Mouse (Mus musculus) limb, embryonic 15.5 days (tissue): Measurements from ENCODE around the gene Rorb. TPM values are rescaled to one million over a fixed set of nuclear protein-coding genes. Genes with fewer than 3 reads are reported as not detected.

Experiments used
- ATAC-seq: fragments of 200-750 bp; cut with Nextera tagmentation; 2 replicates; pipeline ENCODE4 v1.8.0; 2017; ENCODE audit warnings: low read depth, moderate TSS enrichment; ENCODE audit not compliant: insufficient number of reproducible peaks, low FRiP score, low TSS enrichment
- H3K27ac ChIP-seq: fragments of 300-500 bp; sonication (generic); 2 replicates; pipeline ENCODE4 v1.5.1; 2015; ENCODE audit warnings: moderate library complexity, mild to moderate bottlenecking, inconsistent platforms
- H3K27me3 ChIP-seq: fragments of 300-500 bp; sonication (generic); 2 replicates; pipeline ENCODE4 v1.6.1; 2015; ENCODE audit warnings: inconsistent platforms
- H3K36me3 ChIP-seq: fragments of 300-500 bp; sonication (generic); 2 replicates; pipeline ENCODE4 v1.6.1; 2015; ENCODE audit warnings: inconsistent platforms
- H3K4me1 ChIP-seq: fragments of 300-500 bp; sonication (generic); 2 replicates; pipeline ENCODE4 v1.6.1; 2015; ENCODE audit warnings: inconsistent platforms
- H3K4me2 ChIP-seq: fragments of 300-500 bp; sonication (generic); 2 replicates; pipeline ENCODE4 v1.6.1; 2015; ENCODE audit warnings: mild to moderate bottlenecking, inconsistent platforms
- H3K4me3 ChIP-seq: fragments of 300-500 bp; sonication (generic); 2 replicates; pipeline ENCODE4 v1.5.1; 2015; ENCODE audit warnings: mild to moderate bottlenecking, inconsistent platforms
- H3K9ac ChIP-seq: fragments of 300-500 bp; sonication (generic); 2 replicates; pipeline ENCODE4 v1.6.1; 2015; ENCODE audit warnings: inconsistent platforms
- H3K9me3 ChIP-seq: fragments of 300-500 bp; sonication (generic); 2 replicates; pipeline ENCODE4 v1.6.1; 2016; ENCODE audit warnings: inconsistent platforms
- WGBS: fragments of 180-500 bp; shearing (Covaris S2); methylation state at CpG from one replicate; pipeline ENCODE4 v1.1.7; 2015; 5-methylcytosine and 5-hydroxymethylcytosine counted together
- polyA plus RNA-seq: library from polyadenylated mRNA; unstranded; fragments of >200 nt; fragmentation: Nextera tagmentation; extraction: Ambion mirVana; gene quantifications from 2 replicates; pipeline ENCODE4 v1.2.1, GENCODE M21; 2015

The Rorb gene
- polyA plus RNA-seq, 1 experiment from 2014 or later = 0.33 TPM

DNA sequence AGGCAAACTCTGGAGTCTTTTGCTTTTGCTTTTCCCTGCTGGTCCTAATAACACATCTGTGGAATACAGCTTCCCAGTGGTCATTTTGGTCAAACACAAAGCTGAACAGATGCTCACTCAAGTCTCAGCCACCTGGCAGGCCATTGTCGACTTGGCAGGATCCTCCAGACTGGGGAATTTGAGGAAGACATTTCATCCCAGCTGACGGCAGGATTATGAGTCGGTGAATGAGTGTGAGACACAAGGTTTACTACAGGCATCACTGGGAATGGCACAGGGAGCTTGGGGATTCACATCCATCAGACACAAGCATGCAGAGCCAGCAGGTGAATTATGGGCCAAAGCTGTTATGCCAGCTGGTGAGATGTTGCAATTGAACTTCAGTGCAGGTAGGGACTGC, 201.4 kb downstream of the Rorb start:
- no peak for ATAC-seq
- WGBS = 68% methylated on average over 3 of the region's 3 CpGs
- H3K36me3 ChIP-seq = no peaks in the 10 kb centered on the region
- H3K4me3 ChIP-seq = no peak overlapping the region
- no peaks in the 10 kb centered on the region for H3K27me3 ChIP-seq
- no peak overlapping the region for H3K27ac ChIP-seq
- no peaks in the 10 kb centered on the region for H3K4me1 ChIP-seq
- no peak overlapping the region for H3K4me2 ChIP-seq
- no peaks in the 10 kb centered on the region for H3K9me3 ChIP-seq
- H3K9ac ChIP-seq = no peak overlapping the region

DNA sequence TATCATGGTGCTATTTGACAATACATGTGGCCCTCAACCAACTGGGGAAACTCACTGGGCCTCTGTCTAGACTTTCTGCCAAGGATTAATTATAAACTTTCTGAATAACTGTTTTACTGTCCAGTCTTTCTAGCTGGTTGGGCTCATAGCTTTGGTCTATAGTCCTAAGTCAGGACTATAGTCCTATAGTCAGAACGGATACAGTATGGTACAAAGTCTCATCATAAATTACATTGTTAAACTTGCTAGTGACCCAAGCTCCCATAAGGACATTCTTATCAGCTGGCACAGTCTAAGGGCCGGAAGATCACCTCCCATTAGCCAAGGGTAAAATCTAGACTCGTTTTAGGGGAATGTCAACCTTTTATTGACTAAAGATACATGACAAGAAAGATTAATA, 205.5 kb downstream of the Rorb start:
- no peak for ATAC-seq
- Histone ChIP-seq H3K36me3 (no peaks in the 10 kb centered on the region), H3K9ac (no peak overlapping the region), H3K27me3 (no peaks in the 10 kb centered on the region), H3K27ac (no peak overlapping the region), H3K4me3 (no peak overlapping the region), H3K4me2 (no peak overlapping the region), H3K9me3 (no peaks in the 10 kb centered on the region), H3K4me1 (peaks cover 7% of the 10 kb centered on the region; the same call in 1 of the 2 replicates)
- WGBS = 62% methylated on average over 3 of the region's 3 CpGs

DNA sequence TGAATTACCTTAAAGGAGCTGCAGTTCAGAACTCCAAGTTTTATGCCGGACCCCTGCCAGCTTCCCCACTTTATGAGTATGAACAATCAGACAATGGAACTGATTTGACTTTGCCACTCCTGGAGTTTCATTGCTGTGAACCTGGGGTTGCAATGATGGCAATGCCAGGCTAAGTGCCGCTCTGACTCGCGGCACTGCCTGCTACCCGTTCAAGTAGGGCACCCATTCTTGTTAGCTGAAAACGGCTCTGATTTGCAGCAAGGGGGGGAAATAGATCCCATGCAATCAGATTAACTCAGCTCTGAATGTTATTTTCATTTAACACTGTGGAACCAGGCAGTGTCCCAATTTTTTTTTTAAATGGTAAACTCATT, 208.3 kb downstream of the Rorb start:
- H3K27ac ChIP-seq = no peak overlapping the region
- H3K9ac ChIP-seq = no peak overlapping the region
- WGBS = 30% methylated on average over 6 of the region's 6 CpGs
- peaks cover 7% of the 10 kb centered on the region; the same call in 1 of the 2 replicates for H3K4me1 ChIP-seq
- H3K36me3 ChIP-seq = no peaks in the 10 kb centered on the region
- H3K27me3 ChIP-seq = no peaks in the 10 kb centered on the region
- H3K4me3 ChIP-seq = no peak overlapping the region
- peak overlapping the region; percentile 13; the same call in 1 of the 2 replicates for H3K4me2 ChIP-seq
- H3K9me3 ChIP-seq = no peaks in the 10 kb centered on the region
- ATAC-seq = no peak

- WGBS = 30% methylated on average over 15 of the region's 15 CpGs
Observed at GRCm38 (mm10) chr19:18902041-18902693, 208.8 kb downstream of the Rorb start.

DNA sequence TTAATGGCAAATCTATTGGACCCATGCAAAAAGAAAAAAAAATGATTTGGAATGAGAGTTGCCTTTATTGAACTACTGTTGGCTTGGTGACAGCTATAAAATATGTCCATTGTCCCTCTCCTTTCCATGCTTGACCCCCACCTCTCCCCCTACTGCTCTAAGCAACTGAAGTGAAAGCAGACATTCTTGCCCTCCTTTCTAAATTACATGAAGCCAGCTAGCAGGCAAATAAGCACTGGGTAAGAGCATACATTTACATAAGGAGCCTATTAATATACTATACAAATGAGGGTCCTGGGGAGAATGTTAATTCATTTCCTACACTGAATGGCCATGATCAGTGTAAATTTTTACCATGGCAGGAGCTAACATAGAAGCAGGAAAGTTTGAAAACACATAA, 212.8 kb downstream of the Rorb start:
- Histone ChIP-seq H3K4me1 (peaks cover 7% of the 10 kb centered on the region; the same call in 1 of the 2 replicates), H3K4me3 (no peak overlapping the region), H3K27me3 (no peaks in the 10 kb centered on the region), H3K27ac (no peak overlapping the region), H3K9me3 (no peaks in the 10 kb centered on the region), H3K9ac (no peak overlapping the region), H3K4me2 (no peak overlapping the region), H3K36me3 (no peaks in the 10 kb centered on the region)
- ATAC-seq = no peak

More at GRCm38 (mm10) chr19:18902041-18902693, 208.8 kb downstream of the Rorb start:
- Histone ChIP-seq H3K4me1 (peaks cover 7% of the 10 kb centered on the region; the same call in 1 of the 2 replicates), H3K27me3 (no peaks in the 10 kb centered on the region), H3K27ac (no peak overlapping the region), H3K4me3 (no peak overlapping the region), H3K9ac (no peak overlapping the region), H3K4me2 (peak overlapping the region; percentile 13; the same call in 1 of the 2 replicates), H3K9me3 (no peaks in the 10 kb centered on the region), H3K36me3 (no peaks in the 10 kb centered on the region)
- no peak for ATAC-seq

DNA sequence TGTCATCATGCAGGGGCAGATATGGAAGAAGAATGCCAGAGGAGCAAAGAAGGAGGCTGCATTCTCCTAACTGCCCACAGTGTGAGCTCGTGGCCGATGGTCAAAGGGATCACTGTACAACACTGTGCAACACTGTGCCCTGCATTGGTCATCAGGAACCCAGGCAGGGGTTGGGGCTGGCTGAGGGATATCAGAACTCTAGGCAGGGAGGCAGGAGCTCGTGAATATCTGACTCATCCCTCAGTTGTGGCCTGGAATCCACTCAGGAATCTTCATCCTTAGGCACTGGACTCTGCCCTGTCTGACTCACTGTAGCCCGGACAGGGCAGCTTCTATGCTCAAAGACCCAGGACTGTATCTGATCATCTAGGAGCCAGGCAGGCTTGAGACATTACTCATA, 220.8 kb downstream of the Rorb start:
- H3K36me3 ChIP-seq = no peaks in the 10 kb centered on the region
- 77% methylated on average over 4 of the region's 4 CpGs for WGBS

GRCm38 (mm10) chr19:18889632-18890031, 221.4 kb downstream of the Rorb start:
- H3K4me3 ChIP-seq = no peak overlapping the region
- peaks cover 4% of the 10 kb centered on the region; the same call in 1 of the 2 replicates for H3K4me1 ChIP-seq
- H3K27me3 ChIP-seq = no peaks in the 10 kb centered on the region
- H3K4me2 ChIP-seq = peak overlapping the region; percentile 35
- no peaks in the 10 kb centered on the region for H3K36me3 ChIP-seq
- no peak for ATAC-seq
- H3K9me3 ChIP-seq = no peaks in the 10 kb centered on the region
- WGBS = 95% methylated on average over 1 of the region's 1 CpGs
- H3K9ac ChIP-seq = no peak overlapping the region
- H3K27ac ChIP-seq = no peak overlapping the region

More for the DNA sequence above, 220.8 kb downstream of the Rorb start:
- no peak for ATAC-seq
- H3K27ac ChIP-seq = no peak overlapping the region
- H3K4me3 ChIP-seq = no peak overlapping the region
- no peaks in the 10 kb centered on the region for H3K27me3 ChIP-seq
- peaks cover 4% of the 10 kb centered on the region; the same call in 1 of the 2 replicates for H3K4me1 ChIP-seq
- no peaks in the 10 kb centered on the region for H3K9me3 ChIP-seq
- H3K9ac ChIP-seq = no peak overlapping the region
- H3K4me2 ChIP-seq = no peak overlapping the region

DNA sequence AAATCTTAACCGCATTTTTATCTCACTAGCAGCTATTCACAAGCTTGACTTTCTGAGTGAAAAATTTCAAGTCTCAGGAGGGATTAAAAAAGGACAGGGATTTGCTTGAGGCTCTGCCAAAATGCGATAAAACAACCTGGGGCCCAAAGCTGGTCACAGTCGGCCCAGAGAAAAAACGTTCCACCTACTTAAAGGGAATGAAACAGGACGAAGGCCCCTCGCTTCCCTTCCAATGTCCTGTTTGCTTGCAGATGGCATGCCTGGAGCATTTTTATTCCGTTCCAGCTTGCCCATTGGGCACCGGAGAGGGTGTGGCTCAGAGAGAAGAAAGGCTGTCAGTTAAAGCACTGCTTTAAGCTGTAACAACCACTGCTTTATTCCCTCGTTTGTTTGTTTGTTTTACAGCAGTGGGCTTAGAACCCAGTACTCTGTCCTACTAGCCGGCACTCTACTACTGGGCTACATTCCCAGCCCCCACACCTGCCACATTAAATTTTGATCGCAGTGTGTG, 221.8 kb downstream of the Rorb start:
- no peak overlapping the region for H3K27ac ChIP-seq
- 9% methylated on average over 11 of the region's 11 CpGs for WGBS
- H3K36me3 ChIP-seq = no peaks in the 10 kb centered on the region
- no peaks in the 10 kb centered on the region for H3K9me3 ChIP-seq
- peak overlapping the region; percentile 35 for H3K4me2 ChIP-seq
- peaks cover 4% of the 10 kb centered on the region; the same call in 1 of the 2 replicates for H3K4me1 ChIP-seq
- no peak for ATAC-seq
- H3K4me3 ChIP-seq = peak overlapping the region; percentile 19
- H3K9ac ChIP-seq = no peak overlapping the region
- H3K27me3 ChIP-seq = no peaks in the 10 kb centered on the region

- H3K4me1 ChIP-seq = peaks cover 4% of the 10 kb centered on the region; the same call in 1 of the 2 replicates
- peak overlapping the region; percentile 35 for H3K4me2 ChIP-seq
- H3K27me3 ChIP-seq = no peaks in the 10 kb centered on the region
- ATAC-seq = no peak
- H3K36me3 ChIP-seq = no peaks in the 10 kb centered on the region
- H3K9me3 ChIP-seq = no peaks in the 10 kb centered on the region
- H3K27ac ChIP-seq = no peak overlapping the region
- no peak overlapping the region for H3K9ac ChIP-seq
- peak overlapping the region; percentile 19; the same call in 1 of the 2 replicates for H3K4me3 ChIP-seq
- 25% methylated on average over 13 of the region's 13 CpGs for WGBS
Observed at GRCm38 (mm10) chr19:18888491-18889116, 222.4 kb downstream of the Rorb start.

DNA sequence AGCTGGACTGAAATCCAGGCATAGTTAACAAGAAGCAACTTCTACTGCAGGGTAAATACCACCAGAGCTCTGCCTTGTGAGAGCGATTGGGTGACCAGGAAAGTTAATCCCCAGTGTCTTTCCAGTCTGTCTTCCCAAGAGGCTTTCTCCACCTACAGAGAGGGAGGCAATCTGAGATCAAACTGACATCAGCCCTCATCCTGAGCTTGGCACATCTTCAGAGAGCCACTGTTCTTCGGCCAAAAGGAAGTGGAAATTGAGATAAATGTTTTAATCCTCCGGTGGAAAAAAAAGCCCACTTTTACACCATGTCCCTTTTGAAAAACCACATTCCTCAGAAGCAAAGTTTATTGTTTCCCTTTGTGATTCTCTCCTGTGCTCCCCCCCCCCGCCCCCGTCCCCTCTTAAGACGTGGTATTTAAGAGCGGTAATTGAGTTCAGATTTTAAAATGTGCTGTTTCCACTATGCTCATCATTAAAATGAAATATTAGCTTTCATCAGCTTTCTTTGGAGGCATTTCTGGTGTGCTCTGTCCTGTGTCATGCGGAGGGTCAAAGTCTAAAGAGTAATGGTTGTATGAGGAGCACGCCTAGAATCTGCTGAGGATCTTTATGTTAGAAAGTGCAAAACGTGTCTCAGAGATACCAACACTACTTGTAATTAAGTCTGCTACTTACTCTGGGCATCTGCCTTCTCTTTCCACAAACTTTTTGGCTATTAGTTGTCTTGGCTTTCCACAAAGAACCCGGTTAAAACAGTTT, 223.2 kb downstream of the Rorb start:
- Histone ChIP-seq H3K27me3 (no peaks in the 10 kb centered on the region), H3K36me3 (no peaks in the 10 kb centered on the region), H3K4me1 (peaks cover 4% of the 10 kb centered on the region; the same call in 1 of the 2 replicates), H3K27ac (no peak overlapping the region), H3K4me2 (no peak overlapping the region), H3K4me3 (no peak overlapping the region), H3K9ac (no peak overlapping the region), H3K9me3 (no peaks in the 10 kb centered on the region)
- ATAC-seq = no peak
- 23% methylated on average over 11 of the region's 11 CpGs for WGBS

- no peak overlapping the region for H3K9ac ChIP-seq
- ATAC-seq = no peak
- no peaks in the 10 kb centered on the region for H3K4me1 ChIP-seq
- no peak overlapping the region for H3K4me2 ChIP-seq
- no peak overlapping the region for H3K27ac ChIP-seq
- H3K36me3 ChIP-seq = no peaks in the 10 kb centered on the region
- no peaks in the 10 kb centered on the region for H3K27me3 ChIP-seq
- WGBS = 52% methylated on average over 5 of the region's 5 CpGs
- H3K4me3 ChIP-seq = no peak overlapping the region
- no peaks in the 10 kb centered on the region for H3K9me3 ChIP-seq
Observed at GRCm38 (mm10) chr19:18881162-18881561, 229.8 kb downstream of the Rorb start.
